Comparison of ENCODE assay signal across 12 mouse cellular contexts in genomic region chr12:28699086-28699485, GRCm38 (mm10). TPM values are rescaled to one million over a fixed set of nuclear protein-coding genes. Genes with fewer than 3 reads are reported as not detected.
DNase-seq lines count a peak whose midpoint lies in the region; ATAC-seq lines count a peak whose summit lies in the region.
"Had no signal": no experiment of that assay in that cellular context is flagged by ENCODE, and none has a peak within 500 bp of the region (broad histone marks: within the 10 kb centered on the region; RNA-seq: fewer than 3 reads in every experiment).

No protein-coding gene starts in this region.

- no peaks in the 10 kb centered on the region for H3K9me3 ChIP-seq in hindbrain, embryonic 15.5 days
- no peaks in the 10 kb centered on the region for H3K9me3 ChIP-seq in hindbrain, embryonic 11.5 days (ENCODE audit: control insufficient read depth, low read length)
- H3K9me3 ChIP-seq in neural tube, embryonic 13.5 days: no peaks in the 10 kb centered on the region
- H3K9me3 ChIP-seq in liver, embryonic 16.5 days (replicated peaks; ENCODE audit: control insufficient read depth, low read length): no peaks in the 10 kb centered on the region
- H3K9me3 ChIP-seq: G1E; heart, embryonic 13.5 days; limb, embryonic 10.5 days; lung, embryonic 15.5 days; neural tube, embryonic 12.5 days had no signal

- no peaks in the 10 kb centered on the region for H3K27me3 ChIP-seq in hindbrain, embryonic 15.5 days
- H3K27me3 ChIP-seq in hindbrain, embryonic 11.5 days (ENCODE audit: control insufficient read depth, insufficient read depth, low read length): no peaks in the 10 kb centered on the region
- H3K27me3 ChIP-seq in neural tube, embryonic 13.5 days: no peaks in the 10 kb centered on the region
- H3K27me3 ChIP-seq in liver, embryonic 16.5 days (ENCODE audit: control insufficient read depth, insufficient read depth, low read depth, low read length): no peaks in the 10 kb centered on the region
- H3K27me3 ChIP-seq: lung, embryonic 15.5 days; neural tube, embryonic 12.5 days had no signal

- H3K9ac ChIP-seq in hindbrain, embryonic 15.5 days: no peak overlapping the region
- H3K9ac ChIP-seq in hindbrain, embryonic 11.5 days (ENCODE audit: low read depth, low read length): no peak overlapping the region
- H3K9ac ChIP-seq in neural tube, embryonic 13.5 days: no peak overlapping the region
- no peak overlapping the region for H3K9ac ChIP-seq in liver, embryonic 16.5 days (ENCODE audit: low read depth, low read length)
- H3K9ac ChIP-seq: heart, embryonic 13.5 days; lung, embryonic 15.5 days; neural tube, embryonic 12.5 days had no signal

- no peak overlapping the region for H3K4me3 ChIP-seq in hindbrain, embryonic 15.5 days
- H3K4me3 ChIP-seq in hindbrain, embryonic 11.5 days (ENCODE audit: low read depth, low read length): no peak overlapping the region
- no peak overlapping the region for H3K4me3 ChIP-seq in neural tube, embryonic 13.5 days
- no peak overlapping the region for H3K4me3 ChIP-seq in liver, embryonic 16.5 days (ENCODE audit: low read depth, low read length)
- H3K4me3 ChIP-seq: heart, embryonic 13.5 days; limb, embryonic 10.5 days; lung, embryonic 15.5 days; neural tube, embryonic 12.5 days had no signal

- peaks cover 25% of the 10 kb centered on the region for H3K4me1 ChIP-seq in hindbrain, embryonic 15.5 days (replicated peaks)
- H3K4me1 ChIP-seq in hindbrain, embryonic 11.5 days (replicated peaks; ENCODE audit: control insufficient read depth, insufficient read depth, low read length): no peaks in the 10 kb centered on the region; the same call in 1 of the 2 replicates
- peaks cover 32% of the 10 kb centered on the region for H3K4me1 ChIP-seq in neural tube, embryonic 13.5 days (replicated peaks)
- H3K4me1 ChIP-seq in liver, embryonic 16.5 days (ENCODE audit: control insufficient read depth, low read depth, low read length): peaks cover 10% of the 10 kb centered on the region

- no peak for ATAC-seq in hindbrain, embryonic 15.5 days (ENCODE audit: low FRiP score, low read depth)
- no peak for ATAC-seq in hindbrain, embryonic 11.5 days (ENCODE audit: low FRiP score)
- no peak for ATAC-seq in neural tube, embryonic 13.5 days (ENCODE audit: low read depth)
- ATAC-seq in liver, embryonic 16.5 days (ENCODE audit: low read depth): peak; percentile 66
- ATAC-seq in cerebellum, adult (ENCODE audit: insufficient number of reproducible peaks, low FRiP score, low TSS enrichment): no peak

- DNase-seq in hindbrain, embryonic 11.5 days (ENCODE audit: low spot score): no peak
- no peak for DNase-seq in neural tube, embryonic 10.5 days (ENCODE audit: extremely low spot score, low spot score)
- DNase-seq in urinary bladder, postnatal 4 days (ENCODE audit: low spot score in 2 of 2): no peak

- H3K27ac ChIP-seq in hindbrain, embryonic 15.5 days (replicated peaks): peak overlapping the region; percentile 61
- no peak overlapping the region for H3K27ac ChIP-seq in hindbrain, embryonic 11.5 days (ENCODE audit: low read depth, low read length)
- H3K27ac ChIP-seq in neural tube, embryonic 13.5 days (replicated peaks): peak overlapping the region; percentile 19; the same call in 1 of the 2 replicates
- peak overlapping the region; percentile 45; the same call in 1 of the 2 replicates for H3K27ac ChIP-seq in liver, embryonic 16.5 days (ENCODE audit: low read length)
- H3K27ac ChIP-seq: heart, embryonic 13.5 days; lung, embryonic 15.5 days; neural tube, embryonic 12.5 days had no signal

- H3K4me2 ChIP-seq in hindbrain, embryonic 15.5 days: no peak overlapping the region
- no peak overlapping the region for H3K4me2 ChIP-seq in hindbrain, embryonic 11.5 days (replicated peaks; ENCODE audit: low read depth, low read length)
- H3K4me2 ChIP-seq in neural tube, embryonic 13.5 days: no peak overlapping the region
- no peak overlapping the region for H3K4me2 ChIP-seq in liver, embryonic 16.5 days (ENCODE audit: low read depth, low read length)
- H3K4me2 ChIP-seq: heart, embryonic 13.5 days; lung, embryonic 15.5 days; neural tube, embryonic 12.5 days had no signal

- peaks cover 4% of the 10 kb centered on the region; the same call in 1 of the 2 replicates for H3K36me3 ChIP-seq in hindbrain, embryonic 15.5 days
- no peaks in the 10 kb centered on the region for H3K36me3 ChIP-seq in hindbrain, embryonic 11.5 days (ENCODE audit: control insufficient read depth, insufficient read depth, low read length)
- peaks cover 24% of the 10 kb centered on the region for H3K36me3 ChIP-seq in neural tube, embryonic 13.5 days
- no peaks in the 10 kb centered on the region for H3K36me3 ChIP-seq in liver, embryonic 16.5 days (ENCODE audit: control insufficient read depth, insufficient read depth)

- WGBS in hindbrain, embryonic 15.5 days: 64% methylated on average over 5 of the region's 5 CpGs
- 77% methylated on average over 5 of the region's 5 CpGs for WGBS in hindbrain, embryonic 11.5 days
- 74% methylated on average over 5 of the region's 5 CpGs for WGBS in neural tube, embryonic 13.5 days
- WGBS in liver, embryonic 16.5 days (ENCODE audit: insufficient replicate concordance): 60% methylated on average over 5 of the region's 5 CpGs

RNA-seq across cellular contexts. Expression of gene Adi1, which starts 24.1 kb away (rescaled TPM):
- polyA plus RNA-seq in hindbrain, embryonic 15.5 days (2015; fragmentation: Nextera tagmentation; extraction: Ambion mirVana): 29.4 and 30.0 TPM in 2 replicates
- polyA plus RNA-seq in hindbrain, embryonic 11.5 days (2014; fragmentation: Nextera tagmentation; extraction: Ambion mirVana): 51.5 and 53.5 TPM in 2 replicates
- polyA plus RNA-seq in neural tube, embryonic 13.5 days (2015; fragmentation: Nextera tagmentation; extraction: Ambion mirVana): 29.6 and 30.5 TPM in 2 replicates
- 58.3 and 64.1 TPM in 2 replicates for polyA plus RNA-seq in liver, embryonic 16.5 days (2015; fragmentation: Nextera tagmentation; extraction: Ambion mirVana)

RNA-seq across cellular contexts. Expression of gene Rnaseh1, which starts 49.7 kb away (rescaled TPM):
- 20.5 and 25.2 TPM in 2 replicates for polyA plus RNA-seq in hindbrain, embryonic 15.5 days (2015; fragmentation: Nextera tagmentation; extraction: Ambion mirVana)
- polyA plus RNA-seq in hindbrain, embryonic 11.5 days (2014; fragmentation: Nextera tagmentation; extraction: Ambion mirVana): 25.4 and 27.7 TPM in 2 replicates
- polyA plus RNA-seq in neural tube, embryonic 13.5 days (2015; fragmentation: Nextera tagmentation; extraction: Ambion mirVana): 23.9 and 25.8 TPM in 2 replicates
- polyA plus RNA-seq in liver, embryonic 16.5 days (2015; fragmentation: Nextera tagmentation; extraction: Ambion mirVana): 10.1 and 10.5 TPM in 2 replicates

RNA-seq across cellular contexts. Expression of gene Trappc12, which starts 51.2 kb away (rescaled TPM):
- polyA plus RNA-seq in hindbrain, embryonic 15.5 days (2015; fragmentation: Nextera tagmentation; extraction: Ambion mirVana): 40.2 and 43.1 TPM in 2 replicates
- polyA plus RNA-seq in hindbrain, embryonic 11.5 days (2014; fragmentation: Nextera tagmentation; extraction: Ambion mirVana): 36.6 and 38.4 TPM in 2 replicates
- polyA plus RNA-seq in neural tube, embryonic 13.5 days (2015; fragmentation: Nextera tagmentation; extraction: Ambion mirVana): 36.5 and 40.5 TPM in 2 replicates
- polyA plus RNA-seq in liver, embryonic 16.5 days (2015; fragmentation: Nextera tagmentation; extraction: Ambion mirVana): 16.7 and 17.2 TPM in 2 replicates

RNA-seq across cellular contexts. Expression of gene Eipr1, which starts 52.5 kb away (rescaled TPM):
- polyA plus RNA-seq in hindbrain, embryonic 15.5 days (2015; fragmentation: Nextera tagmentation; extraction: Ambion mirVana): 70.9 and 71.8 TPM in 2 replicates
- polyA plus RNA-seq in hindbrain, embryonic 11.5 days (2014; fragmentation: Nextera tagmentation; extraction: Ambion mirVana): 50.0 and 50.1 TPM in 2 replicates
- polyA plus RNA-seq in neural tube, embryonic 13.5 days (2015; fragmentation: Nextera tagmentation; extraction: Ambion mirVana): 59.9 and 69.6 TPM in 2 replicates
- polyA plus RNA-seq in liver, embryonic 16.5 days (2015; fragmentation: Nextera tagmentation; extraction: Ambion mirVana): 24.5 and 25.5 TPM in 2 replicates
